Mouse (Mus musculus): ENCODE measurements around the gene Ankrd6. TPM values are rescaled to one million over a fixed set of nuclear protein-coding genes. Genes with fewer than 3 reads are reported as not detected.
A peak's percentile ranks its signal among the peaks of the same experiment; 100 is the strongest.

Ankrd6 gene
- 0.63 TPM for polyA plus RNA-seq (2012; fragmentation: generic; extraction: Trizol)
- long read RNA-seq, experiment 1, partial matches to known transcripts, result 1 of 1 reads
- long read RNA-seq, experiment 1, other reads (novel, unspliced or antisense), result 0 of 1 reads
- long read RNA-seq, experiment 2, full-length matches to known transcripts, result 1 of 8 reads
- long read RNA-seq, experiment 2, partial matches to known transcripts, result 2 of 8 reads
- long read RNA-seq, experiment 2, other reads (novel, unspliced or antisense), result 5 of 8 reads

DNA sequence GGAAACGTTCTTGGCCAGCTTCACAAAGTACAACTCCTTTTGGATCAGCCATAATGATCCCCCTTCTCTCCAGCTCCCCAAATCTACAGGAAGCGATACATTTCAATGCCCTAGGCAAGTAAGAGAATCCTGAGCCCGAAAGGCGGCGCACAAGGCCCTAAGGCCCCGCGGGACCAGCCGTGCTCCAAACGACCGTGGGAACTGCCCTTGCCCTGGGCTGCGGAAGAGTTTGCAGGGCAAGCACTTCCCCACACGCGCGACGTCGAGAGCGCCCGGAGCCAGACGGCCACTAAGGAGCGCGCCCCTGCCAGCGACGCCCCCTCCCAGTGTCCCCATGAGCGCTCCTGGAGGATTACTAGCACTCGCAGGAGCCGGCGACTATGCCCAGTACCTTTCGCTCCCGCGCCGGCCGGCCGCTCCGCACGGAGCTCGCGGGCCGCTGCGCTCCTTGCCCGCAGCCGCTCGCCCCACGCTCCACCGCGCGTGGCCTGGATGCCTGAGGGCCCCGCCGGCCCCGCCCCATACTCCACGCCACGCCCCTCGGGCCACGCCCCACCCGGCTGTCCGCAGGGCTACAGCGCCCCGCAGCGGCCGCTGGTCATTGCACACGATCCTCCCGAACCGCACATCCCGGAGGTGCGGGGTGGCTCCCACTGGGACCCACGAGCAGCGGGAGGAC lies at the start of gene Ankrd6:
Gene Ankrd6, minus strand, starts transcription at position 486 of the 679 bp plus-strand sequence.
- H3K27me3 ChIP-seq (ENCODE audit: control insufficient read depth, insufficient read depth, insufficient read length), result no peaks in the 10 kb centered on the region
- no peaks in the 10 kb centered on the region for H3K79me3 ChIP-seq (ENCODE audit: low read depth)
- no peaks in the 10 kb centered on the region for H3K79me2 ChIP-seq (ENCODE audit: control insufficient read depth, insufficient read depth)
- TF ChIP-seq MYOD1 (IDR thresholded peaks at IDR 0.05; ENCODE audit: control insufficient read depth, insufficient read length, low read depth), result no peak
- peak; percentile 98 for TF ChIP-seq CTCF (IDR thresholded peaks at IDR 0.05; ENCODE audit: control insufficient read depth, insufficient read depth, insufficient read length)
- peak within 1 kb of the TSS; percentile 38 for H3ac ChIP-seq (ENCODE audit: control insufficient read depth, insufficient read length, low read depth)
- no peak within 1 kb of the TSS for H3K4me3 ChIP-seq (ENCODE audit: insufficient read depth, poor library complexity, severe bottlenecking)
- H3K36me3 ChIP-seq (ENCODE audit: control insufficient read depth, insufficient read depth), result no peaks in the 10 kb centered on the region

DNA sequence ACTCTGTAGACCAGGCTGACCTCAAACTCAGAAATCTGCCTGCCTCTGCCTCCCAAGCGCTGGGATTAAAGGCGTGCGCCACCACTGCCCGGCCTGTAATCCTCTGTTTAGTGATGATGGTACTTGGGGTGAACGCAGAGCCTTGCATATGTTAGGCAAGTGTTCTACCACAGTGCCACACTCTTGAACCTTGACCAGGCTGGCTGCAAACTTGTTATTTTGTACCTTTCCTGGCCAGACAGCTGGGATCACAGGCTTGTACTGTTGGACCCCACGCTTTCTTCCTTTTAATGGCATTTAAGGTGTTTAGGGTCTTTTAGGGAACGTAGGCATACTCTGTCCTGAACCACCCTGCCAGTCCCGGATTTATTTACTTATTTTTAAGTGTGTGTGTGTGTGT lies 48.4 kb upstream of the Ankrd6 start:
- H3ac ChIP-seq (ENCODE audit: control insufficient read depth, insufficient read length, low read depth), result no peak overlapping the region
- H3K36me3 ChIP-seq (ENCODE audit: control insufficient read depth, insufficient read depth), result no peaks in the 10 kb centered on the region
- no peaks in the 10 kb centered on the region for H3K27me3 ChIP-seq (ENCODE audit: control insufficient read depth, insufficient read depth, insufficient read length)
- no peaks in the 10 kb centered on the region for H3K79me2 ChIP-seq (ENCODE audit: control insufficient read depth, insufficient read depth)
- H3K4me3 ChIP-seq (ENCODE audit: insufficient read depth, poor library complexity, severe bottlenecking), result no peak overlapping the region
- no peaks in the 10 kb centered on the region for H3K79me3 ChIP-seq (ENCODE audit: low read depth)
- TF ChIP-seq CTCF (IDR thresholded peaks at IDR 0.05; ENCODE audit: control insufficient read depth, insufficient read depth, insufficient read length) (no peak), USF1 (IDR thresholded peaks at IDR 0.05; ENCODE audit: low read depth) (no peak), CEBPB (IDR thresholded peaks at IDR 0.05; ENCODE audit: low read depth) (no peak), FOSL1 (IDR thresholded peaks at IDR 0.05; ENCODE audit: insufficient read depth, low read length, poor library complexity, severe bottlenecking) (no peak), MYOG (IDR thresholded peaks at IDR 0.05; ENCODE audit: control insufficient read depth, extremely low read depth, insufficient read length) (no peak)

DNA sequence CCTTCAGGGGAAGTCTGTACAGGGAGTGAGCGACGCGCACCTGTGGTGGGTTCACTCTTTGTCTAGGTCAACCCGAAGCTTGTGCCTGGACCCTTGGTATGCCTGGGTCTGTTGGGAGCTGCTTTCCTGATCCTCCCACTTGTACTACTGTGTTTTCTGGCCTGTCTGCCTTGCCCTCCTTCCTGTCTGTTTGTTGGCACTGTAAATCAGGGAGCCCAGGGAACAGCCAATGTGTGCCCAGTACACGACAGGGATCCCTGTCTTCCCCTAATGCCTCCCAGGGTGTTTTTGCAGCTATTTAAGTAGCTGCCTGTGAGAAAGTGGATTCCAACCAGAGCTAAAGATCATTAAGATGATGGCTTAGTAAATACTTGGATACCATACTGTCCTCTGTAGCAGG lies 46.9 kb upstream of the Ankrd6 start:
- Histone ChIP-seq H3K79me2 (ENCODE audit: control insufficient read depth, insufficient read depth) (no peaks in the 10 kb centered on the region), H3K36me3 (ENCODE audit: control insufficient read depth, insufficient read depth) (no peaks in the 10 kb centered on the region), H3ac (ENCODE audit: control insufficient read depth, insufficient read length, low read depth) (no peak overlapping the region), H3K4me3 (ENCODE audit: insufficient read depth, poor library complexity, severe bottlenecking) (no peak overlapping the region), H3K79me3 (ENCODE audit: low read depth) (no peaks in the 10 kb centered on the region), H3K27me3 (ENCODE audit: control insufficient read depth, insufficient read depth, insufficient read length) (no peaks in the 10 kb centered on the region)
- no peak for TF ChIP-seq MYOD1 (IDR thresholded peaks at IDR 0.05; ENCODE audit: control insufficient read depth, insufficient read length, low read depth)
- TF ChIP-seq USF1 (IDR thresholded peaks at IDR 0.05; ENCODE audit: low read depth), result no peak
- TF ChIP-seq CTCF (IDR thresholded peaks at IDR 0.05; ENCODE audit: control insufficient read depth, insufficient read depth, insufficient read length), result no peak
- TF ChIP-seq MAX (IDR thresholded peaks at IDR 0.05), result no peak
- no peak for TF ChIP-seq FOSL1 (IDR thresholded peaks at IDR 0.05; ENCODE audit: insufficient read depth, low read length, poor library complexity, severe bottlenecking)
- TF ChIP-seq CEBPB (IDR thresholded peaks at IDR 0.05; ENCODE audit: low read depth), result no peak
- no peak for TF ChIP-seq MYOG (IDR thresholded peaks at IDR 0.05; ENCODE audit: control insufficient read depth, extremely low read depth, insufficient read length)

DNA sequence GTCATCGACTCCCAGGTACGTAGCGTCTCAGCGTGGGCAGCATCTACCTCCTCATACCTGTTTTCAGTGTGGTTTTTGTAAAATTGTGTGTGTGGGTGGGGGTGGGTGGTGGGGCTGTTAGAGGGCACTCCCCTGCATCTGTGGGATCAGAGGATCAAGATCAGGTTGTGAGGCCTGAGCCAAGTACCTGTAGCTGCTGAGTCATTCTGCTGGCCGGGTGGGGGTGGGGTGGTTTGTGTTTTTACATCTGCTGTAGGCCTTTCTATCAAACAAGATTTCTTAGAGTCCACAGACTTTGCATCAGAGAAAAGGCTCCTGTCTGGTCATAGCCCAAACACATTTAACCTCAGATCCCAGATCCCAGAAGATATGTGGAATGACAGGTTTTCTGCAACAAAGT lies 45.4 kb upstream of the Ankrd6 start:
- no peak overlapping the region for H3ac ChIP-seq (ENCODE audit: control insufficient read depth, insufficient read length, low read depth)
- no peak overlapping the region for H3K4me3 ChIP-seq (ENCODE audit: insufficient read depth, poor library complexity, severe bottlenecking)
- TF ChIP-seq CEBPB (IDR thresholded peaks at IDR 0.05; ENCODE audit: low read depth) (no peak), MYOD1 (IDR thresholded peaks at IDR 0.05; ENCODE audit: control insufficient read depth, insufficient read length, low read depth) (no peak), CTCF (IDR thresholded peaks at IDR 0.05; ENCODE audit: control insufficient read depth, insufficient read depth, insufficient read length) (no peak), MYOG (IDR thresholded peaks at IDR 0.05; ENCODE audit: control insufficient read depth, extremely low read depth, insufficient read length) (no peak), USF1 (IDR thresholded peaks at IDR 0.05; ENCODE audit: low read depth) (no peak), MAX (IDR thresholded peaks at IDR 0.05) (no peak), FOSL1 (IDR thresholded peaks at IDR 0.05; ENCODE audit: insufficient read depth, low read length, poor library complexity, severe bottlenecking) (no peak)
- no peaks in the 10 kb centered on the region for H3K27me3 ChIP-seq (ENCODE audit: control insufficient read depth, insufficient read depth, insufficient read length)
- H3K36me3 ChIP-seq (ENCODE audit: control insufficient read depth, insufficient read depth), result no peaks in the 10 kb centered on the region
- no peaks in the 10 kb centered on the region for H3K79me2 ChIP-seq (ENCODE audit: control insufficient read depth, insufficient read depth)
- H3K79me3 ChIP-seq (ENCODE audit: low read depth), result no peaks in the 10 kb centered on the region

DNA sequence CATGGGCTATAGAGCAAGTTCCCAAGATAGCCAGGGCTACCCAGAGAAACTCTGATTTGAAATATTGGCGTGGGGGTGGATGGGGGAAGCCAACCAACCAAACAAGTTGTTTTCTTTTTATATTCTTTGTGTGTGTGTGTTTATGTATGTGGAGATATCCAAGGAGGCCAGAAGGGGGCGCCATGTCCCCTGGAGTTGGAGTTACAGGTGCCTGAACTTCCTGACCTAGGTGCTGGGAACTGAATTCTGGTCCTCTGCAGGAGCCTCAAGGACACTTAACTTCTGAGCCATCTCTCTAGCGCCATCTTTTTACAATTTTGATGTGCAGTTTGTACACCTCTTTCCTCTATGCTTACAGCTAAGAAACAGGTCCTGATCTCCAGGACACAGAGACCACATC lies 43.5 kb upstream of the Ankrd6 start:
- no peaks in the 10 kb centered on the region for H3K79me2 ChIP-seq (ENCODE audit: control insufficient read depth, insufficient read depth)
- no peaks in the 10 kb centered on the region for H3K27me3 ChIP-seq (ENCODE audit: control insufficient read depth, insufficient read depth, insufficient read length)
- no peak overlapping the region for H3ac ChIP-seq (ENCODE audit: control insufficient read depth, insufficient read length, low read depth)
- H3K79me3 ChIP-seq (ENCODE audit: low read depth), result no peaks in the 10 kb centered on the region
- TF ChIP-seq MYOD1 (IDR thresholded peaks at IDR 0.05; ENCODE audit: control insufficient read depth, insufficient read length, low read depth) (no peak), CEBPB (IDR thresholded peaks at IDR 0.05; ENCODE audit: low read depth) (no peak), USF1 (IDR thresholded peaks at IDR 0.05; ENCODE audit: low read depth) (no peak), MYOG (IDR thresholded peaks at IDR 0.05; ENCODE audit: control insufficient read depth, extremely low read depth, insufficient read length) (no peak), MAX (IDR thresholded peaks at IDR 0.05) (no peak), FOSL1 (IDR thresholded peaks at IDR 0.05; ENCODE audit: insufficient read depth, low read length, poor library complexity, severe bottlenecking) (no peak), CTCF (IDR thresholded peaks at IDR 0.05; ENCODE audit: control insufficient read depth, insufficient read depth, insufficient read length) (no peak)
- no peaks in the 10 kb centered on the region for H3K36me3 ChIP-seq (ENCODE audit: control insufficient read depth, insufficient read depth)
- no peak overlapping the region for H3K4me3 ChIP-seq (ENCODE audit: insufficient read depth, poor library complexity, severe bottlenecking)
